Mouse (Mus musculus) large intestine, adult 2 months (tissue): Measurements from ENCODE around the gene Fam124a. TPM values are rescaled to one million over a fixed set of nuclear protein-coding genes. Genes with fewer than 3 reads are reported as not detected.
A peak's percentile ranks its signal among the peaks of the same experiment; 100 is the strongest.
"Not testable (repeated sequence)": the region's sequence is repeated elsewhere in the genome, so short reads cannot be mapped to it uniquely, and the experiment has no call there.

Experiments used
- DNase-seq: peaks from one replicate; pipeline ENCODE4 v3.0.0-alpha.2; 2012; ENCODE audit warnings: low read depth, low spot score
- WGBS: fragments of 180-500 bp; shearing (Covaris S2); methylation state at CpG from one replicate; pipeline ENCODE4 v1.1.7; 2018; 5-methylcytosine and 5-hydroxymethylcytosine counted together
- polyA plus RNA-seq: library from polyadenylated mRNA; depleted of rRNA; stranded (reverse); fragments of >200 nt; gene quantifications from 2 replicates; pipeline ENCODE4 v1.2.3, GENCODE M21; 2012; rRNA removed

The Fam124a gene
- polyA plus RNA-seq: 4.0 and 5.4 TPM in 2 replicates

DNA sequence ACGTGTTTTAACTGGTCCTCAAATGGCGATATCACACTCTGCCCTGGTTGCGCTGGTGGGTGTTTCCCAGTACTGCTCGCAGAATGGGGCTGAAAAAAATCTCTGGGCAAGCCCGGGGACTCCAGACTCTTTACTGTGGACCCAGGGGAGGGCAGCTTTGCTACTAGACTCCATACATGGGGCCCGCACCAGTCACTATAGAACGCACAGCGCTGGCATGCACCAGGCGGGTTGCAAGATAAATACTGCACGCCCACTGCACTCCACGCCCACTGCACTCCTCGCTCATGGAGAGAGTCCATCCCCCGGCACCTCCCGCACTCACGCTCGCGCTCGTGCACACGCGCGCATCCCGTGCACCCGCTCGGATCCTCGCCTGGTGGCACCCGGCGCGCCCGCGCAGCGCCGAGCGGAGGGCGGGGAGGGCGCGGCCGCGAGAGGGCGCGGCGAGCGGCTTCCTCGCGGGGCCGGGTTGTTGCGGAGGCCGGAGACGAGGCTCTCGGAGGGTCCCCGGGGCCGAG, at the start of gene Fam124a:
Fam124a (plus strand) TSS at position 429 of the 521 bp plus-strand sequence.
- under 1% methylated on average over 51 of the region's 51 CpGs for whole genome bisulfite sequencing
- peak; percentile 59 for DNase-seq

GRCm38 (mm10) chr14:62506261-62506660, 49.3 kb upstream of the Fam124a start:
- WGBS: 81% methylated on average over 3 of the region's 3 CpGs
- no peak for DNase-seq

GRCm38 (mm10) chr14:62509350-62509749, 46.2 kb upstream of the Fam124a start:
- no peak for DNase-seq
- 27% methylated on average over 3 of the region's 3 CpGs for WGBS

- DNase-seq: no peak
- WGBS: 76% methylated on average over 1 of the region's 1 CpGs
These were observed 42.7 kb upstream of the Fam124a start for GRCm38 (mm10) chr14:62512845-62513244.

GRCm38 (mm10) chr14:62530951-62531350, 24.6 kb upstream of the Fam124a start:
- DNase-seq: no peak
- WGBS: 21% methylated on average over 2 of the region's 2 CpGs

DNA sequence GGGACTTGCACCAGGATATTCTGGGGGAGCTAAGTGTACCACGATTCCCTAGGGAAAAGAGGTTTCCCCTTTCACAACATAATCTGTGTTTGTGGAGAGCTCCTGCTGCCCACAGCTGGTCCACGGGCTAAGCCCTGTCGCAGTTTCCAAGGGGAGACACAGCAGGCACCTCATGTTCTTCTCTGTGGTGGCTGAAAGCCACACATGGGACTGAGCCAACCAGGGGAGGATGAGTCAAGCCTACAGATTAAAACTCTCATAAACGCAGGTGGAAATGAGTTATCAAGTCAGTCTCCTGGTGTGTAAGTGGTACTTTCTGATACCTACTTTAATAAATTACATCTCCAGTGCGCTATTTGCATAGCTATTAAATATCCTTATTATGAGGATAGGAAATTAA, 19.4 kb upstream of the Fam124a start:
- 56% methylated on average over 5 of the region's 5 CpGs for WGBS

DNA sequence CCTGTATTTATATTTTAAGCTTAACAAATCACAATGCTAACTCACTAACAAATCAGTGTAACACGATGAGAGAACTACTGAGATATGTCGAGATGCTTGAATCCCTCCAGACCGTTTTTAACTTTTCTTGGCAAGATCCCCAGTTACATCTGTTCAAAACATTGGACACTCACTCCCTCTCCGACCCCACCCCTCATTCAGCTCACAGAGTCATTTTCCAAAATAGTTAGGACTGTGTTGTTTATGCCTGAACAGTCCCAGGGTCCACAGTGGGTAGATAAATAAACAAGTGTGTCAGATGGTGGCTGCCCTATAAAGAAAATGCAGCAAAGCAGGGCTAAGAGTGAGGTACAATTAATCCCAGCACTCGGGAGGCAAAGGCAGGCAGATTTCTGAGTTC, 18.5 kb upstream of the Fam124a start:
- DNase-seq: no peak
- 57% methylated on average over 5 of the region's 5 CpGs for WGBS

More for the DNA sequence above, 19.4 kb upstream of the Fam124a start:
- DNase-seq: no peak

GRCm38 (mm10) chr14:62539834-62540233, 15.7 kb upstream of the Fam124a start:
- DNase-seq: no peak
- WGBS: 73% methylated on average over 3 of the region's 3 CpGs

- 74% methylated on average over 1 of the region's 1 CpGs for WGBS
- DNase-seq: no peak
These were observed 13.8 kb upstream of the Fam124a start for GRCm38 (mm10) chr14:62541751-62542150.

DNA sequence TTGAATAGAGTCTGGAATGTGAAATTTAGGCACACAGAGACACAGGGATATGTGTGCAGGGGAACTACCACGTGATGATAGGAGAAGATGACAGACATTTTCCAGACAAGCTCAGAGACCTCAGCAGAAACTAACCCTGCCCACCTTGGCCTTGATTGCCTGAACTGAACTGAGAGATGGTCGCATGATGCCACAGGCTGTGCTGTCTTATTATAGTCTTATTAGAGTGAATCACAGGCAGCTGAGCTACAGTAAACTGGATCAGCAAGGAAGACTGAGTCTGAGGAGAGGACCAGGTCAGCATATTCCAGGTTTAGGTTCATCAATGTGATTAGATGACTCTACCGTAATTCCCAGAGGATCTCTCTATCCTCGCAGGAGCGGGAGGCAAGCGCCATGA, 9.2 kb upstream of the Fam124a start:
- WGBS: 79% methylated on average over 6 of the region's 6 CpGs
- DNase-seq: no peak

GRCm38 (mm10) chr14:62546746-62547145, 8.8 kb upstream of the Fam124a start:
- WGBS: 32% methylated on average over 4 of the region's 4 CpGs
- no peak for DNase-seq

GRCm38 (mm10) chr14:62550121-62550520, 5.4 kb upstream of the Fam124a start:
- 45% methylated on average over 4 of the region's 4 CpGs for WGBS

GRCm38 (mm10) chr14:62552771-62553170, 2.8 kb upstream of the Fam124a start:
- DNase-seq: no peak
- WGBS: 88% methylated on average over 4 of the region's 4 CpGs

More at GRCm38 (mm10) chr14:62550121-62550520, 5.4 kb upstream of the Fam124a start:
- no peak for DNase-seq

DNA sequence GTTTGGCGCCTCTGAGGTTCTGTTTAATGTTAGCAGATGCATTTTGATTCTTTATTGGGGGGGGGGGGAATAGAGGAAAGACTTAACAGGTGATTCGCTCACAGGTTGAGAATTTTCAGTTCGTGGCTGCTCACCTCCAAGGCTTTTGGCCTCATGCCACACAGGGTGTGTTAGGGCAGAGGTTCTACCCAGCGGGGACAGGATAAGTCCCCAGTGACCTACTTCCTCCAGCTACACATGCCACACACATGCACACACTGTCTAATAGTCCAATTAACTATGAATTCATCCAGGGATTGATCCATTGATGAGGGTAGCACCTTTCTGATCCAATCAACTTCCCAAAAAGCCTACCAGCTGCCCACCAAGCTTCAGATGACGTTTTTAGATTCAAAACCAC, 1.8 kb upstream of the Fam124a start:
- no peak for DNase-seq
- WGBS: 55% methylated on average over 5 of the region's 5 CpGs

- no peak for DNase-seq
- 11% methylated on average over 37 of the region's 38 CpGs for WGBS
These were observed 588 bp downstream of the Fam124a start for GRCm38 (mm10) chr14:62555840-62556810.

GRCm38 (mm10) chr14:62557111-62557510, 1.6 kb downstream of the Fam124a start:
- no peak for DNase-seq
- WGBS: 87% methylated on average over 3 of the region's 3 CpGs

GRCm38 (mm10) chr14:62561875-62562748, 6.6 kb downstream of the Fam124a start:
- no peak for DNase-seq
- 75% methylated on average over 17 of the region's 17 CpGs for WGBS

GRCm38 (mm10) chr14:62563679-62564078, 8.1 kb downstream of the Fam124a start:
- DNase-seq: peak; percentile 57
- WGBS: 32% methylated on average over 7 of the region's 7 CpGs

GRCm38 (mm10) chr14:62566821-62567220, 11.3 kb downstream of the Fam124a start, which contains the start of gene Gm4131:
Gene Gm4131 (minus strand): TSS chr14:62566921.
- 94% methylated on average over 9 of the region's 9 CpGs for WGBS

DNA sequence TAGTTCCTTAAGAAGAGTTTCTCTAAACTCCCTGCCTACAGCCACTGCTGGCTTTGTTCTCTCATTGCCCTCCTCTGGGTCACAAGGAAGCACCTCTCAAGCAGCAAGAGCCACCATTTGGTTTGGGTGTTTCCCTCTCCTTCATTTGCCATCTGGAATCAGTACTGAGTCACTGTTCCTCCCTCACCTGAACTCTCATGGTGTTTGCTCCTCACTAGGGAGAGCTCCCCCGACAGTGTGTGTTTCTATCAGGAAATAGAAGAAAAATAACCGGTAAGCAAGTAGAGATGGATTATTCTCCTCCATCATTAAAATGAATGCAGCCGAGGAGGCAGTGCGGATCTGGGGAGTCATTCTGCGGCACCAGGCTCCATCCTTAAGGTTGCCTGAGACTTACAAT, 13.9 kb downstream of the Fam124a start:
- WGBS: 66% methylated on average over 5 of the region's 5 CpGs
- DNase-seq: no peak

More at GRCm38 (mm10) chr14:62566821-62567220, 11.3 kb downstream of the Fam124a start, which contains the start of gene Gm4131:
- not testable (repeated sequence) for DNase-seq
